Mouse (Mus musculus) limb, embryonic 15.5 days (tissue): ENCODE data around the gene Trpt1. TPM values are rescaled to one million over a fixed set of nuclear protein-coding genes. Genes with fewer than 3 reads are reported as not detected.

Experiments used
- ATAC-seq: fragments of 200-750 bp; cut with Nextera tagmentation; 2 replicates; pipeline ENCODE4 v1.8.0; 2017; ENCODE audit warnings: low read depth, moderate TSS enrichment; ENCODE audit not compliant: insufficient number of reproducible peaks, low FRiP score, low TSS enrichment
- H3K27ac ChIP-seq: fragments of 300-500 bp; sonication (generic); 2 replicates; pipeline ENCODE4 v1.5.1; 2015; ENCODE audit warnings: moderate library complexity, mild to moderate bottlenecking, inconsistent platforms
- H3K27me3 ChIP-seq: fragments of 300-500 bp; sonication (generic); 2 replicates; pipeline ENCODE4 v1.6.1; 2015; ENCODE audit warnings: inconsistent platforms
- H3K36me3 ChIP-seq: fragments of 300-500 bp; sonication (generic); 2 replicates; pipeline ENCODE4 v1.6.1; 2015; ENCODE audit warnings: inconsistent platforms
- H3K4me1 ChIP-seq: fragments of 300-500 bp; sonication (generic); 2 replicates; pipeline ENCODE4 v1.6.1; 2015; ENCODE audit warnings: inconsistent platforms
- H3K4me2 ChIP-seq: fragments of 300-500 bp; sonication (generic); 2 replicates; pipeline ENCODE4 v1.6.1; 2015; ENCODE audit warnings: mild to moderate bottlenecking, inconsistent platforms
- H3K4me3 ChIP-seq: fragments of 300-500 bp; sonication (generic); 2 replicates; pipeline ENCODE4 v1.5.1; 2015; ENCODE audit warnings: mild to moderate bottlenecking, inconsistent platforms
- H3K9ac ChIP-seq: fragments of 300-500 bp; sonication (generic); 2 replicates; pipeline ENCODE4 v1.6.1; 2015; ENCODE audit warnings: inconsistent platforms
- H3K9me3 ChIP-seq: fragments of 300-500 bp; sonication (generic); 2 replicates; pipeline ENCODE4 v1.6.1; 2016; ENCODE audit warnings: inconsistent platforms
- WGBS: fragments of 180-500 bp; shearing (Covaris S2); methylation state at CpG from one replicate; pipeline ENCODE4 v1.1.7; 2015; 5-methylcytosine and 5-hydroxymethylcytosine counted together
- polyA plus RNA-seq: library from polyadenylated mRNA; unstranded; fragments of >200 nt; fragmentation: Nextera tagmentation; extraction: Ambion mirVana; gene quantifications from 2 replicates; pipeline ENCODE4 v1.2.1, GENCODE M21; 2015

The Trpt1 gene
- 11.9 and 12.2 TPM in 2 replicates for polyA plus RNA-seq

GRCm38 (mm10) chr19:6996006-6996405 lies at the start of gene Trpt1, which contains the start of gene Nudt22:
Gene Trpt1 (plus strand): TSS chr19:6996131.
Gene Nudt22 (minus strand): TSS chr19:6996117.
- peak; percentile 79 for ATAC-seq
- Histone ChIP-seq H3K4me1 (peaks cover 43% of the 10 kb centered on the region), H3K27ac (peak within 1 kb of the TSS; percentile 75), H3K9me3 (no peaks in the 10 kb centered on the region), H3K36me3 (peaks cover 26% of the 10 kb centered on the region), H3K27me3 (no peaks in the 10 kb centered on the region), H3K4me3 (peak within 1 kb of the TSS; percentile 63), H3K4me2 (peak within 1 kb of the TSS; percentile 80), H3K9ac (peak within 1 kb of the TSS; percentile 74)
- WGBS: under 1% methylated on average over 23 of the region's 24 CpGs

GRCm38 (mm10) chr19:6947742-6948141 lies 48.2 kb upstream of the Trpt1 start:
- no peaks in the 10 kb centered on the region for H3K27me3 ChIP-seq
- H3K4me2 ChIP-seq: no peak overlapping the region
- H3K36me3 ChIP-seq: peaks cover 20% of the 10 kb centered on the region; the same call in 1 of the 2 replicates
- H3K4me1 ChIP-seq: peaks cover 22% of the 10 kb centered on the region
- H3K9me3 ChIP-seq: no peaks in the 10 kb centered on the region
- H3K9ac ChIP-seq: no peak overlapping the region
- WGBS: 33% methylated on average over 4 of the region's 4 CpGs
- no peak overlapping the region for H3K27ac ChIP-seq
- no peak for ATAC-seq
- no peak overlapping the region for H3K4me3 ChIP-seq

GRCm38 (mm10) chr19:6948186-6948585 lies 47.7 kb upstream of the Trpt1 start:
- no peaks in the 10 kb centered on the region for H3K9me3 ChIP-seq
- no peak overlapping the region for H3K4me2 ChIP-seq
- peak overlapping the region; percentile 33; the same call in 1 of the 2 replicates for H3K27ac ChIP-seq
- H3K4me1 ChIP-seq: peaks cover 22% of the 10 kb centered on the region
- H3K9ac ChIP-seq: no peak overlapping the region
- no peak overlapping the region for H3K4me3 ChIP-seq
- H3K27me3 ChIP-seq: no peaks in the 10 kb centered on the region
- peaks cover 20% of the 10 kb centered on the region for H3K36me3 ChIP-seq
- WGBS: 74% methylated on average over 4 of the region's 4 CpGs
- ATAC-seq: no peak

- Histone ChIP-seq H3K27ac (no peak overlapping the region), H3K4me3 (no peak overlapping the region), H3K36me3 (peaks cover 28% of the 10 kb centered on the region), H3K9ac (no peak overlapping the region), H3K4me1 (peaks cover 22% of the 10 kb centered on the region), H3K4me2 (no peak overlapping the region), H3K27me3 (no peaks in the 10 kb centered on the region), H3K9me3 (no peaks in the 10 kb centered on the region)
- WGBS: 86% methylated on average over 5 of the region's 5 CpGs
- ATAC-seq: no peak
These were observed 46.4 kb upstream of the Trpt1 start for GRCm38 (mm10) chr19:6949532-6949931.

GRCm38 (mm10) chr19:6949951-6950350 lies 46.0 kb upstream of the Trpt1 start:
- no peak for ATAC-seq
- no peaks in the 10 kb centered on the region for H3K9me3 ChIP-seq
- peak overlapping the region; percentile 98; the same call in 1 of the 2 replicates for H3K27ac ChIP-seq
- H3K4me3 ChIP-seq: peak overlapping the region; percentile 69
- peaks cover 22% of the 10 kb centered on the region for H3K4me1 ChIP-seq
- 57% methylated on average over 5 of the region's 5 CpGs for WGBS
- no peak overlapping the region for H3K9ac ChIP-seq
- no peaks in the 10 kb centered on the region for H3K27me3 ChIP-seq
- H3K36me3 ChIP-seq: peaks cover 32% of the 10 kb centered on the region
- peak overlapping the region; percentile 90 for H3K4me2 ChIP-seq

GRCm38 (mm10) chr19:6950613-6951153 lies 45.2 kb upstream of the Trpt1 start:
- Histone ChIP-seq H3K4me3 (peak overlapping the region; percentile 69), H3K9ac (peak overlapping the region; percentile 71), H3K9me3 (no peaks in the 10 kb centered on the region), H3K4me2 (peak overlapping the region; percentile 90), H3K36me3 (peaks cover 35% of the 10 kb centered on the region), H3K27ac (peak overlapping the region; percentile 98), H3K4me1 (peaks cover 22% of the 10 kb centered on the region), H3K27me3 (no peaks in the 10 kb centered on the region)
- WGBS: under 1% methylated on average over 28 of the region's 28 CpGs
- ATAC-seq: 0 out of 2 replicates have a peak, but pooled peaks have one; percentile 11

- ATAC-seq: peak; percentile 75
- under 1% methylated on average over 35 of the region's 35 CpGs for WGBS
These were observed 44.5 kb upstream of the Trpt1 start for GRCm38 (mm10) chr19:6951381-6951968.

GRCm38 (mm10) chr19:6951994-6952711 lies 43.8 kb upstream of the Trpt1 start:
- Histone ChIP-seq H3K4me3 (peak overlapping the region; percentile 69), H3K4me1 (peaks cover 22% of the 10 kb centered on the region), H3K9ac (peak overlapping the region; percentile 71), H3K36me3 (peaks cover 37% of the 10 kb centered on the region), H3K27me3 (no peaks in the 10 kb centered on the region), H3K27ac (peak overlapping the region; percentile 98), H3K4me2 (peak overlapping the region; percentile 90), H3K9me3 (no peaks in the 10 kb centered on the region)
- ATAC-seq: no peak
- 4% methylated on average over 31 of the region's 31 CpGs for WGBS

More at GRCm38 (mm10) chr19:6951381-6951968, 44.5 kb upstream of the Trpt1 start:
- Histone ChIP-seq H3K36me3 (peaks cover 36% of the 10 kb centered on the region), H3K4me2 (peak overlapping the region; percentile 90), H3K4me1 (peaks cover 22% of the 10 kb centered on the region), H3K9ac (peak overlapping the region; percentile 71), H3K27ac (peak overlapping the region; percentile 98), H3K4me3 (peak overlapping the region; percentile 69), H3K9me3 (no peaks in the 10 kb centered on the region), H3K27me3 (no peaks in the 10 kb centered on the region)

GRCm38 (mm10) chr19:6952712-6953037 lies 43.3 kb upstream of the Trpt1 start:
- Histone ChIP-seq H3K9ac (no peak overlapping the region), H3K4me1 (peaks cover 22% of the 10 kb centered on the region), H3K4me3 (peak overlapping the region; percentile 69), H3K36me3 (peaks cover 42% of the 10 kb centered on the region), H3K27me3 (no peaks in the 10 kb centered on the region), H3K9me3 (no peaks in the 10 kb centered on the region), H3K27ac (peak overlapping the region; percentile 98), H3K4me2 (peak overlapping the region; percentile 90)
- ATAC-seq: no peak
- WGBS: 14% methylated on average over 3 of the region's 3 CpGs

GRCm38 (mm10) chr19:6954046-6954445 lies 41.9 kb upstream of the Trpt1 start:
- 50% methylated on average over 9 of the region's 9 CpGs for WGBS
- Histone ChIP-seq H3K9ac (no peak overlapping the region), H3K4me2 (no peak overlapping the region), H3K36me3 (peaks cover 53% of the 10 kb centered on the region), H3K4me3 (no peak overlapping the region), H3K27me3 (no peaks in the 10 kb centered on the region), H3K9me3 (no peaks in the 10 kb centered on the region), H3K27ac (no peak overlapping the region), H3K4me1 (peaks cover 22% of the 10 kb centered on the region)
- no peak for ATAC-seq

- peaks cover 67% of the 10 kb centered on the region for H3K36me3 ChIP-seq
- H3K9me3 ChIP-seq: no peaks in the 10 kb centered on the region
- peaks cover 19% of the 10 kb centered on the region for H3K4me1 ChIP-seq
- no peak overlapping the region for H3K4me2 ChIP-seq
- H3K4me3 ChIP-seq: no peak overlapping the region
- H3K27ac ChIP-seq: no peak overlapping the region
- H3K27me3 ChIP-seq: no peaks in the 10 kb centered on the region
- WGBS: 76% methylated on average over 7 of the region's 7 CpGs
- no peak for ATAC-seq
- H3K9ac ChIP-seq: no peak overlapping the region
These were observed 40.5 kb upstream of the Trpt1 start for GRCm38 (mm10) chr19:6955424-6955823.

- 84% methylated on average over 10 of the region's 10 CpGs for WGBS
- no peak for ATAC-seq
- H3K36me3 ChIP-seq: peaks cover 71% of the 10 kb centered on the region
These were observed 39.5 kb upstream of the Trpt1 start for GRCm38 (mm10) chr19:6956461-6956860.

More at GRCm38 (mm10) chr19:6956461-6956860, 39.5 kb upstream of the Trpt1 start:
- no peak overlapping the region for H3K4me3 ChIP-seq
- H3K4me1 ChIP-seq: peaks cover 19% of the 10 kb centered on the region
- H3K4me2 ChIP-seq: no peak overlapping the region
- H3K27ac ChIP-seq: no peak overlapping the region
- no peak overlapping the region for H3K9ac ChIP-seq
- H3K9me3 ChIP-seq: no peaks in the 10 kb centered on the region
- no peaks in the 10 kb centered on the region for H3K27me3 ChIP-seq
